Mouse (Mus musculus) cerebellum, adult (tissue): ENCODE measurements around the gene Mettl27.
"Not testable (repeated sequence)": the region's sequence is repeated elsewhere in the genome, so short reads cannot be mapped to it uniquely, and the experiment has no call there.

Source experiments
- ATAC-seq: cut with Nextera tagmentation; 2 replicates; pipeline ENCODE4 v1.9.2; 2017; ENCODE audit warnings: mild to moderate bottlenecking, moderate library complexity, mixed read lengths; ENCODE audit not compliant: insufficient number of reproducible peaks, low FRiP score, low TSS enrichment

The Mettl27 gene

GRCm38 (mm10) chr5:134919097-134919496 lies 13.1 kb upstream of the Mettl27 start:
- ATAC-seq = no peak

- no peak for ATAC-seq
Measured at GRCm38 (mm10) chr5:134920106-134920687, 12.0 kb upstream of the Mettl27 start.

GRCm38 (mm10) chr5:134921106-134921505 lies 11.1 kb upstream of the Mettl27 start:
- no peak for ATAC-seq

- ATAC-seq = no peak
Measured at GRCm38 (mm10) chr5:134923141-134923540, 9.0 kb upstream of the Mettl27 start.

GRCm38 (mm10) chr5:134926726-134927125 lies 5.4 kb upstream of the Mettl27 start:
- ATAC-seq = no peak

- ATAC-seq = no peak
Measured at GRCm38 (mm10) chr5:134929988-134930387, 2.2 kb upstream of the Mettl27 start.

- ATAC-seq = no peak
Measured at GRCm38 (mm10) chr5:134932903-134933276, 722 bp downstream of the Mettl27 start.

GRCm38 (mm10) chr5:134933281-134933680 lies 1.1 kb downstream of the Mettl27 start:
- no peak for ATAC-seq

GRCm38 (mm10) chr5:134933686-134934085 lies 1.5 kb downstream of the Mettl27 start:
- not testable (repeated sequence) for ATAC-seq

- no peak for ATAC-seq
Measured at GRCm38 (mm10) chr5:134934666-134935065, 2.5 kb downstream of the Mettl27 start.

- ATAC-seq = no peak
Measured at GRCm38 (mm10) chr5:134936051-134936450, 3.9 kb downstream of the Mettl27 start.

- no peak for ATAC-seq
Measured at GRCm38 (mm10) chr5:134936626-134937185, 4.5 kb downstream of the Mettl27 start.

GRCm38 (mm10) chr5:134939069-134939468 lies 6.9 kb downstream of the Mettl27 start:
- ATAC-seq = no peak

- ATAC-seq = not testable (repeated sequence)
Measured at GRCm38 (mm10) chr5:134939554-134939953, 7.4 kb downstream of the Mettl27 start.

GRCm38 (mm10) chr5:134941472-134942209 lies 9.5 kb downstream of the Mettl27 start:
- no peak for ATAC-seq

GRCm38 (mm10) chr5:134942740-134943139 lies 10.6 kb downstream of the Mettl27 start:
- ATAC-seq = no peak

- no peak for ATAC-seq
Measured at GRCm38 (mm10) chr5:134944179-134944578, 12.0 kb downstream of the Mettl27 start.

- no peak for ATAC-seq
Measured at GRCm38 (mm10) chr5:134945266-134945959, 13.2 kb downstream of the Mettl27 start.

GRCm38 (mm10) chr5:134946063-134946856 lies 14.1 kb downstream of the Mettl27 start:
- no peak for ATAC-seq

GRCm38 (mm10) chr5:134946857-134947255 lies 14.7 kb downstream of the Mettl27 start, which contains the start of gene Cldn4:
TSS of gene Cldn4 (minus strand) at chr5:134946934.
- ATAC-seq = no peak
